9 mouse cellular contexts compared by ENCODE assay signal in genomic region chr13:21910735-21911134, GRCm38 (mm10). TPM values are rescaled to one million over a fixed set of nuclear protein-coding genes. Genes with fewer than 3 reads are reported as not detected.
DNase-seq lines count a peak whose midpoint lies in the region; ATAC-seq lines count a peak whose summit lies in the region.
"Had no signal": no experiment of that assay in that cellular context is flagged by ENCODE, and none has a peak within 500 bp of the region (broad histone marks: within the 10 kb centered on the region; RNA-seq: fewer than 3 reads in every experiment).

No protein-coding gene starts in this region.

- no peak for DNase-seq in lung, postnatal 10 days
- peak; percentile 60 for DNase-seq in embryonic facial prominence, embryonic 10.5 days (ENCODE audit: low spot score)
- DNase-seq in intestine, embryonic 14.5 days (ENCODE audit: low spot score), result no peak
- DNase-seq in frontal cortex, postnatal 14 days (ENCODE audit: low spot score in 2 of 2), result no peak
- DNase-seq: adrenal gland, postnatal 10 days; lung, adult 18-20 months had no signal

- H3K9ac ChIP-seq in lung, embryonic 15.5 days, result no peak overlapping the region
- H3K9ac ChIP-seq in intestine, embryonic 14.5 days (ENCODE audit: low read length), result no peak overlapping the region
- H3K9ac ChIP-seq in neural tube, embryonic 15.5 days (replicated peaks), result no peak overlapping the region

- H3K36me3 ChIP-seq in lung, embryonic 15.5 days, result no peaks in the 10 kb centered on the region
- H3K36me3 ChIP-seq in embryonic facial prominence, embryonic 10.5 days (replicated peaks), result no peaks in the 10 kb centered on the region
- no peaks in the 10 kb centered on the region for H3K36me3 ChIP-seq in intestine, embryonic 14.5 days (ENCODE audit: control insufficient read depth, insufficient read depth, low read length)
- H3K36me3 ChIP-seq in neural tube, embryonic 15.5 days, result no peaks in the 10 kb centered on the region

- H3K9me3 ChIP-seq in lung, embryonic 15.5 days, result no peaks in the 10 kb centered on the region
- H3K9me3 ChIP-seq in embryonic facial prominence, embryonic 10.5 days, result no peaks in the 10 kb centered on the region
- H3K9me3 ChIP-seq in intestine, embryonic 14.5 days (ENCODE audit: control insufficient read depth, low read length), result no peaks in the 10 kb centered on the region
- H3K9me3 ChIP-seq in neural tube, embryonic 15.5 days (replicated peaks), result no peaks in the 10 kb centered on the region

- H3K4me3 ChIP-seq in lung, embryonic 15.5 days, result peak overlapping the region; percentile 24
- peak overlapping the region; percentile 58 for H3K4me3 ChIP-seq in embryonic facial prominence, embryonic 10.5 days
- peak overlapping the region; percentile 30 for H3K4me3 ChIP-seq in intestine, embryonic 14.5 days (ENCODE audit: low read depth, low read length)
- peak overlapping the region; percentile 20 for H3K4me3 ChIP-seq in neural tube, embryonic 15.5 days (replicated peaks)

- H3K27ac ChIP-seq in lung, embryonic 15.5 days, result no peak overlapping the region
- H3K27ac ChIP-seq in embryonic facial prominence, embryonic 10.5 days (replicated peaks), result peak overlapping the region; percentile 77
- H3K27ac ChIP-seq in intestine, embryonic 14.5 days (ENCODE audit: low read depth), result no peak overlapping the region
- no peak overlapping the region for H3K27ac ChIP-seq in neural tube, embryonic 15.5 days (replicated peaks)

- peaks cover 6% of the 10 kb centered on the region; the same call in 1 of the 2 replicates for H3K4me1 ChIP-seq in lung, embryonic 15.5 days
- H3K4me1 ChIP-seq in embryonic facial prominence, embryonic 10.5 days, result peaks cover 27% of the 10 kb centered on the region
- peaks cover 10% of the 10 kb centered on the region; the same call in 1 of the 2 replicates for H3K4me1 ChIP-seq in intestine, embryonic 14.5 days (replicated peaks; ENCODE audit: control insufficient read depth, insufficient read depth, low read length)
- peaks cover 10% of the 10 kb centered on the region; the same call in 1 of the 2 replicates for H3K4me1 ChIP-seq in neural tube, embryonic 15.5 days

- WGBS in lung, embryonic 15.5 days, result 5% methylated on average over 7 of the region's 7 CpGs
- WGBS in embryonic facial prominence, embryonic 10.5 days, result 2% methylated on average over 7 of the region's 7 CpGs
- WGBS in intestine, embryonic 14.5 days, result 19% methylated on average over 7 of the region's 7 CpGs
- 8% methylated on average over 7 of the region's 7 CpGs for WGBS in neural tube, embryonic 15.5 days

- H3K27me3 ChIP-seq in lung, embryonic 15.5 days, result 0 out of 2 replicates have a peak, but pooled peaks cover 2% of the 10 kb centered on the region
- no peaks in the 10 kb centered on the region; the same call in 1 of the 2 replicates for H3K27me3 ChIP-seq in embryonic facial prominence, embryonic 10.5 days (replicated peaks; ENCODE audit: low read depth, poor library complexity, severe bottlenecking)
- peaks cover 6% of the 10 kb centered on the region for H3K27me3 ChIP-seq in intestine, embryonic 14.5 days (replicated peaks; ENCODE audit: control insufficient read depth, insufficient read depth, low read length)
- H3K27me3 ChIP-seq in neural tube, embryonic 15.5 days (replicated peaks), result peaks cover 26% of the 10 kb centered on the region

- ATAC-seq in lung, embryonic 15.5 days (ENCODE audit: borderline replicate concordance, extremely low read depth, low FRiP score, low TSS enrichment), result no peak
- ATAC-seq in intestine, embryonic 14.5 days (replicated peaks; ENCODE audit: low FRiP score, low TSS enrichment, low read depth), result no peak
- no peak for ATAC-seq in neural tube, embryonic 15.5 days (ENCODE audit: low FRiP score)
- ATAC-seq in erythroid progenitor cell, adult 5-6 weeks (replicated peaks; ENCODE audit: low FRiP score, poor library complexity, severe bottlenecking), result no peak

- H3K4me2 ChIP-seq in lung, embryonic 15.5 days, result peak overlapping the region; percentile 37
- H3K4me2 ChIP-seq in intestine, embryonic 14.5 days (ENCODE audit: low read length), result peak overlapping the region; percentile 43
- H3K4me2 ChIP-seq in neural tube, embryonic 15.5 days, result peak overlapping the region; percentile 44

RNA-seq across cellular contexts. Expression of gene Zfp184, which starts 34.2 kb away (rescaled TPM):
- polyA plus RNA-seq in lung, embryonic 15.5 days (2015; fragmentation: Nextera tagmentation; extraction: Ambion mirVana), result 11.6 and 13.3 TPM in 2 replicates
- polyA plus RNA-seq in embryonic facial prominence, embryonic 10.5 days (2016; fragmentation: Nextera tagmentation; extraction: Ambion mirVana), result 23.1 and 24.9 TPM in 2 replicates
- 9.8 and 13.8 TPM in 2 replicates for polyA plus RNA-seq in intestine, embryonic 14.5 days (2014; fragmentation: Nextera tagmentation; extraction: Ambion mirVana)
- 10.3 and 11.5 TPM in 2 replicates for polyA plus RNA-seq in neural tube, embryonic 15.5 days (2015; fragmentation: Nextera tagmentation; extraction: Ambion mirVana)
- total RNA-seq in erythroid progenitor cell, adult 5-6 weeks (2015; ENCODE audit: low replicate concordance), result not detected in 2 replicates
- 1.3 TPM in 1 of 2 replicates, not detected in the other for total RNA-seq in erythroid progenitor cell, adult 5-6 weeks (2017; ENCODE audit: low replicate concordance)
